Mouse (Mus musculus) bone marrow, adult 2 months (tissue): ENCODE measurements around the gene Fam19a5. TPM values are rescaled to one million over a fixed set of nuclear protein-coding genes. Genes with fewer than 3 reads are reported as not detected.

Experiments used
- H3K27ac ChIP-seq: fragments of 200-500 bp; 2 replicates; pipeline ENCODE4 v1.5.1; 2012; ENCODE audit warnings: low read depth, mild to moderate bottlenecking, control low read depth, inconsistent platforms, low read length; ENCODE audit not compliant: control insufficient read depth, poor library complexity, insufficient read depth
- H3K4me1 ChIP-seq: fragments of 200-500 bp; 2 replicates; pipeline ENCODE4 v1.6.1; 2011; ENCODE audit warnings: low read length; ENCODE audit not compliant: control insufficient read depth, insufficient read depth
- H3K4me3 ChIP-seq: fragments of 200-500 bp; replicated peaks from 2 replicates; pipeline ENCODE3; 2011; ENCODE audit warnings: mild to moderate bottlenecking, low read depth, low read length, control low read depth; ENCODE audit not compliant: control insufficient read depth
- CTCF ChIP-seq: fragments of 200-500 bp; IDR thresholded peaks from 2 replicates; pipeline ENCODE4 v1.5.1; 2011; ENCODE audit warnings: low read length, control low read depth; ENCODE audit not compliant: control insufficient read depth, insufficient read depth
- POLR2A ChIP-seq: fragments of 200-500 bp; IDR thresholded peaks from 2 replicates; pipeline ENCODE4 v1.6.1; 2011; ENCODE audit warnings: low read depth, mild to moderate bottlenecking, control low read depth, low read length, borderline replicate concordance; ENCODE audit not compliant: control insufficient read depth
- WGBS: fragments of 180-500 bp; shearing (Covaris S2); methylation state at CpG from one replicate; pipeline ENCODE4 v1.1.7; 2018; 5-methylcytosine and 5-hydroxymethylcytosine counted together
- polyA plus RNA-seq: library from polyadenylated mRNA; stranded (reverse); fragments of >200 nt; gene quantifications from 2 replicates; pipeline ENCODE4 v1.2.4, GENCODE M21; 2011; ENCODE audit warnings: low replicate concordance; ENCODE audit not compliant: missing spikeins, insufficient read depth, insufficient read length

Fam19a5 gene
- polyA plus RNA-seq, 1 experiment, result not detected

DNA sequence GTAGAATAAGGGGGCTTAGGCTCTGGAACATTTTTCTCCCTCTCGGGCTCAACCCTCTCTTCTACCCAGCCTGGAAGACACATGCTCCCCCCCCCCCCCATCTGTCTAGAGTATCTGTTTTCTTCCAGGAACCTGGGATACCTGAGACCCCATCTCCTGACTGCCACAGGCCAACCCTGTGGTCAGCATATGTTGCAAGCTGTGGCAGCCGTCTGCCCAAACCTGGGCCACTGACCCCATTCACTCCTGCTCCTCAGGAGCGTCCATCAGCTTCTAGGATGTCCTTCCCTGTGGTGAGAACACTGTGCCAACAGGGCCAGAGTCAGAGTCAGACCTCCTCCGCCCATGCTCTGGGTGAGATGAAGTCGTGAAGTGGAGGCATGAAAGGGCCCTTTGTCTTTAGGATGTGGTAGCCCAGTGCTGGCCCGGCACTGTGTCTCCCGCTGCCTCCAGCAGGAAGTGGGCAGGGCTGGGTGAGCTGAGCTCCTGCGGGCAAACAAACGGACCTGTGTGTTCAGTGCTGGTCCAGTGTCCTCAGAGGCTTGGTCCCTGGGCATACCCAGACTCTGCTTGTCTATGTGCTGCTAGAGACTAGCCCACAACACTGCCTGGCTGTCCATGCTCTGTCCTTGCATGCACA is 171.1 kb downstream of the Fam19a5 start:
- Histone ChIP-seq H3K4me1 (no peaks in the 10 kb centered on the region), H3K27ac (no peak overlapping the region), H3K4me3 (no peak overlapping the region)
- WGBS, result 40% methylated on average over 9 of the region's 9 CpGs
- TF ChIP-seq POLR2A, result no peak
- TF ChIP-seq CTCF, result no peak

DNA sequence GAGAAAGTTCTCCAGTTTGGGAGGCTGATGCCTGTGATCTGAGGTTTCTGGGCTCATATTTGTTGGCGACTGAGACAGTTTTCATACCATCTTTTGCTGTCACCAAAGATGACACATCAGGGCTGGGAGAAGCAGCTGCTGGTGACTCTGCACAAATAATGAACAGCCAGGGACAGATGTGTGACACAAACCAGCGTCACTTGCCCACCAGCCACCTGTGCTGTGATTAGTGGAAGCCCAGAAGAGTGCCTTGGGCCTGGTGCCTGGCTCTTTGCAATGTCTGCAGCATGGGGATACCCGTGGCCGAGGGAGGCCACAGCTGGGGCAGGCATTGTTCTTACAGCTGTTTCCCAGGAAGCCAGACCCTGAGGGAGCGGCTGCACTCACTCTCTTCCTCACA is 173.0 kb downstream of the Fam19a5 start:
- H3K4me3 ChIP-seq, result no peak overlapping the region
- no peak for TF ChIP-seq CTCF
- no peak for TF ChIP-seq POLR2A
- H3K27ac ChIP-seq, result no peak overlapping the region; the same call in 1 of the 2 replicates
- no peaks in the 10 kb centered on the region for H3K4me1 ChIP-seq
- WGBS, result 56% methylated on average over 5 of the region's 5 CpGs

DNA sequence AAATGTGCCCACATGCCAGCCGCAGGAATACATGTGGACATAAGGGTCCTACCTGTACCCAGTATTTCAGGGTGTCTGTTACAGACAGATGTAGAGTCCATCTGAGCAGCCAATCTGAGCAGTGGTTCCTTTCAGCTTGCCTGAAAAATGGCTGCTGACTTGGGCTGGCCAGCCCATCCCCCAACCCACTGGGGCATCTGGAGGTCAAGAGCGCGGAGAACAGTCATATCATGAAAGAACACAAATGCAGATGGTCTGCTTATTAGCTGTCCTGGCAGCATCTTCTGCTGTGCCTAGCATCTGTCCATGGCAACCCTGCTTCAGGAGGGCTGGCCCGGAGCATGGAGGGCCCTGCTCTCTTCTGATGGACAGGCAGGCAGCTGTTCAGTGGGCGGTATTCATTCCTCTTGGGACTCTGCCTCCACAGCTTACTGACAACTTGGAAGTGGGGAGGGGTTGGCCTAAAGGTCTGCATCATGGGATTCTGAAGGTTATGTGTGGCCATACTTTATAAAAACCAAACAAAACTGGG is 179.4 kb downstream of the Fam19a5 start:
- no peak for TF ChIP-seq POLR2A
- no peak for TF ChIP-seq CTCF
- Histone ChIP-seq H3K27ac (no peak overlapping the region), H3K4me1 (no peaks in the 10 kb centered on the region), H3K4me3 (no peak overlapping the region)
- WGBS, result 81% methylated on average over 5 of the region's 5 CpGs

DNA sequence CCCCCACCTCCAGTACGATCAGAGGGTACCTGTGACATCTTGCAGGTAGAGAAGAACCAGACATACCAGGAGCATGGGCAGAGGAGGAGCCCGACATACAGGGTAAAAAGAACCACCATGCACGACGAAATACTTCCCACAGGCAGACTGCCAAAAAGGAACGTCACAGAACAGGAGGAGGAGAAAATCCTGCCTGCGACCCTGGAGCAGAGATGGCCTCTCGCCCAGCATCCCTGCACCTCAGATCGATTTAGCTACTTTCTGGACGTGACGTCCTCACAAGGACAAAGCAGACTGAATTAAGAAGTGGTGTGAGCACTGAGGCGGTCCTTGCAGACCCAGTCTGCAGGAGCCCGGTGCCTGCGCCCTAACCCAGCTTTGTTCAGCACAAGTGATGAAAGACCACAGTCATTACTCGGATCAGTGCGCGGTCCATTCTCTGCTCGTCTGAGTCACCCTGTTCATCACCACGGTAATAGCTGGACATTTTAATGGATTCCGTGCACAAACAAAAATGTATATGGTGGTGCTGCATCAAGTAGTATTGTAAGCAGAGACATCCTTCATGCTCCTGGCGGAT is 182.6 kb downstream of the Fam19a5 start:
- Histone ChIP-seq H3K27ac (no peak overlapping the region), H3K4me1 (no peaks in the 10 kb centered on the region), H3K4me3 (no peak overlapping the region)
- TF ChIP-seq CTCF, result no peak
- no peak for TF ChIP-seq POLR2A
- 81% methylated on average over 20 of the region's 20 CpGs for WGBS

DNA sequence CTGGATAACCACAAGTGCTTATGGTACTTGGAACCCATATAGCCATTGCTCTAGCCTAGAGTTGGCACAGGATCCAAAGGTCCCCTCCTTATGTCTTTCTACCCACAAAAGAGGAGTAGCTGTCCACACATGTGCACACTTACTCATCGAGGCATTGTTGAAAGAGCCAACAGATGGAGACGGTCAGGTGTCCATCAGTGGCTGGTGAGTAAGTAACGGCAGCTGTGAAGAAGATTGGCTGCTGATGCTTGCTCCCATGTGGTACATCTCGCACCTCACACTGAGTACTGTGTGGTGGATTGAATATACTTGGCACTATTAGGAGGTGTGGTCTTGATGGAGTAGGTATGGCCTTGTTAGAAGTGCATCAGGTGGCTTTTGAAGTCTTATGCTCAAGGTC is 192.2 kb downstream of the Fam19a5 start:
- 77% methylated on average over 4 of the region's 4 CpGs for WGBS
- TF ChIP-seq CTCF, result no peak
- TF ChIP-seq POLR2A, result no peak

DNA sequence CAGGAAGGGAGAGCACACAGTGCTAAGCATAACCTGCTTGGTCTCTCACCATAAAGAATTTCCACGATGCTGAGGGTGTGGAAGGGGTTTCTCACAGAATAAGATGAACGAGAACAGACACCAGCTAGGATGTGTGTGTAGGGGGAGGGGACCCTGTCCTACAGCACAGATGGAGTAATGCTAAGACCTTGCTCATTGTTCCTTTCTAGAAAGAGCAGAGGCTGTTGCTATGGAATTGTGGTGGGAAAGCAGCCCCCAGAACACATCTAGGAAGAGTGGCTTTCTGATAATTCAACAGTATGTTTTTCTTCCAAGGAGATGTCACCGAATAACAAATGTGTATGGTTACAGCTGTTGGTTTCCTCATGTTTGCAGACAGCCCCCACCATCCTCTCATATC is 211.4 kb downstream of the Fam19a5 start:
- Histone ChIP-seq H3K4me3 (no peak overlapping the region), H3K4me1 (no peaks in the 10 kb centered on the region), H3K27ac (no peak overlapping the region)
- WGBS, result 66% methylated on average over 3 of the region's 3 CpGs
- TF ChIP-seq POLR2A (no peak), CTCF (no peak)

More for the DNA sequence above, 192.2 kb downstream of the Fam19a5 start:
- H3K27ac ChIP-seq, result no peak overlapping the region
- H3K4me3 ChIP-seq, result no peak overlapping the region
- H3K4me1 ChIP-seq, result no peaks in the 10 kb centered on the region

DNA sequence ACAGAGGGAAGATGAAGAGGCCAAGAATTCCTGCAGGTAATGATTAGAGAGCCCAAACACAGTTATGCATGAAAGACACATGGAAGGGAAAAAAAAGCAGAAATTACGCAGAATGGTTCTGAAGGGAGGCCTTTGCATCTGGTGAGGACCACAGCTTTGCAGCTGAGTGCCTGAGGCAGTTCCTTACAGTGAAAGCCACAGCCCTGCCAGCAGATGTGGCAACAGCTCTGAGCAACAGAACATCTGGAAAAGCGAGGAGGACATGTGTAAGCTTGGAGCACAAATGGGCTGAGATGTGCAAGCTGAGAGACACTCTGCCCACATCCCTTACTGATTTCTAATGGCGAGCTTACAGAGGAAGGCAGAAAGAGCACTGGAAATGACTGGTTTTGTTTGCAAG is 221.8 kb downstream of the Fam19a5 start:
- TF ChIP-seq POLR2A (no peak), CTCF (no peak)
- H3K4me1 ChIP-seq, result no peaks in the 10 kb centered on the region
- H3K27ac ChIP-seq, result no peak overlapping the region
- H3K4me3 ChIP-seq, result no peak overlapping the region
- WGBS, result 66% methylated on average over 3 of the region's 3 CpGs

DNA sequence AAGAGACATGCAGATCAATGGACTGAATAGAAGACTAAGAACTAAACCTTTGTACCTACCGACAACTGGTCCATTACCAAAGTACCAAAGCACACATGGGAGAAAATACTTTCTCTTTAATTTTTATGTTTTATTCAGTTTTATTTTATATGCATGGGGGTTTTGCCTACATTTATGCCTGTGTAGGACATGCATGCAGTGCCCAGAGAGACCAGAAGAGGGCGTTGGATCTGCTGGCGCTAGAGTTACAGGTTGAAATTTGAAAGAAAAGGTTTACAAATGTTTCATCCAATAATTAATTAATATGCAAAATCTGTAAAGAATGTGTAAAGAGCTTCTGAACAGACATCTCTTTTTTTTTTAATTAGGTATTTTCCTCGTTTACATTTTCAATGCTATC is 229.9 kb downstream of the Fam19a5 start:
- H3K4me1 ChIP-seq, result no peaks in the 10 kb centered on the region
- TF ChIP-seq CTCF (no peak), POLR2A (no peak)
- 50% methylated on average over 4 of the region's 4 CpGs for WGBS
- H3K4me3 ChIP-seq, result no peak overlapping the region
- H3K27ac ChIP-seq, result no peak overlapping the region
